ENCODE assay signal across 8 mouse cellular contexts in the genomic region with DNA sequence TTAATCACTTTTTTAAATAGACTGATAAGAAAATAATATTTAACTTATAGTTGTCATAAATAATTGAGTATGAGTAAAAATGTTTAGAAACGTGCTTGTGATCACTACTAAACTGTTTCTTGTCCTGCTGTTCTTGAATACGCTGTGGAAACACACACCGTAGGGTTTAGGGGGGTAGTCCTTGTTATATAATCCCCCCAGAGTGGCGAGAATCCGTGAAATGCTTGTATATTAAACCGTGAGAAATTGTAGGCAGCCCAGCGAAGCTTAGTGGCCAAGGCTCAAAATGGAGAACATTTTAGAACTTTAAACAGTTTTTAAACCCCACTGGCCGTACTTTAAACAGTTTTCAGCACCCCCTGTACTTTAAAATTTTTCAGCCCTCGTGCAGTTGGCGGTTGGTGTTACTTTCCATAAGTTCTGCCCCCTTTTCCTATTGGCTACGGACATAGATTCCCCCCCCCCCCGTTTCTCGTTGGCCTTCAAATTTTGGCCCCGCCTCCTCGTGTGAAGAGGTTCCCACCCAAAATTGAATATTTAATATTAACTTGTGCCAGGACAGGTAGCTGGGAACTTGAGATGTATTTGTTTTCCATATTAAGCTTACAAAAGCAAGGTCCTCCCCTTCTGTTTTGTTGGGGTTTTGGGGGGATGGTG. TPM values are rescaled to one million over a fixed set of nuclear protein-coding genes. Genes with fewer than 3 reads are reported as not detected.
DNase-seq lines count a peak whose midpoint lies in the region; ATAC-seq and TF ChIP-seq lines count a peak whose summit lies in the region.

No protein-coding gene starts in this region.

- TF ChIP-seq CTCF in E14TG2a.4 (conservative IDR thresholded peaks at IDR 0.05; ENCODE audit: low read length), result no peak

- H3K4me2 ChIP-seq in heart, embryonic 15.5 days, result peak overlapping the region; percentile 62
- H3K4me2 ChIP-seq in stomach, embryonic 16.5 days (ENCODE audit: low read depth, low read length), result peak overlapping the region; percentile 60

- ATAC-seq in heart, embryonic 15.5 days (replicated peaks; ENCODE audit: insufficient number of reproducible peaks, insufficient read depth, low FRiP score, low read depth), result peak; percentile 62; the same call in 1 of the 2 replicates
- peak; percentile 71 for ATAC-seq in stomach, embryonic 16.5 days (ENCODE audit: insufficient read depth, low FRiP score)

- no peak overlapping the region for H3K9ac ChIP-seq in heart, embryonic 15.5 days
- H3K9ac ChIP-seq in stomach, embryonic 16.5 days (ENCODE audit: low read length), result no peak overlapping the region

- DNase-seq in T-cell, adult 2 months (ENCODE audit: low spot score), result peak; percentile 40
- DNase-seq in embryo, embryonic 11.5 days (ENCODE audit: low read depth, low spot score), result peak; percentile 17
- peak; percentile 72 to 79 for DNase-seq in kidney, postnatal 25 days
- no peak for DNase-seq in frontal cortex, adult 2 months (ENCODE audit: extremely low spot score in 1 of 2, low spot score in 1 of 2)

- peak overlapping the region; percentile 89 for H3K27ac ChIP-seq in heart, embryonic 15.5 days
- H3K27ac ChIP-seq in stomach, embryonic 16.5 days (ENCODE audit: low read length), result peak overlapping the region; percentile 93

- H3K27me3 ChIP-seq in E14TG2a.4 (ENCODE audit: insufficient read depth, low read length), result no peaks in the 10 kb centered on the region
- H3K27me3 ChIP-seq in heart, embryonic 15.5 days, result no peaks in the 10 kb centered on the region
- H3K27me3 ChIP-seq in megakaryocyte, embryonic 14.5 days (replicated peaks), result no peaks in the 10 kb centered on the region
- H3K27me3 ChIP-seq in stomach, embryonic 16.5 days (ENCODE audit: control insufficient read depth, insufficient read depth, low read length), result no peaks in the 10 kb centered on the region

- WGBS in heart, embryonic 15.5 days, result 19% methylated on average over 15 of the region's 15 CpGs
- WGBS in stomach, embryonic 16.5 days, result 18% methylated on average over 15 of the region's 15 CpGs

- no peaks in the 10 kb centered on the region for H3K4me1 ChIP-seq in E14TG2a.4 (replicated peaks; ENCODE audit: low read depth, low read length)
- H3K4me1 ChIP-seq in heart, embryonic 15.5 days (replicated peaks), result no peaks in the 10 kb centered on the region
- H3K4me1 ChIP-seq in megakaryocyte, embryonic 14.5 days, result no peaks in the 10 kb centered on the region
- no peaks in the 10 kb centered on the region for H3K4me1 ChIP-seq in stomach, embryonic 16.5 days (ENCODE audit: control insufficient read depth, insufficient read depth, low read length)

- peak overlapping the region; percentile 79 for H3K4me3 ChIP-seq in E14TG2a.4 (replicated peaks; ENCODE audit: low read length)
- H3K4me3 ChIP-seq in heart, embryonic 15.5 days, result peak overlapping the region; percentile 61
- H3K4me3 ChIP-seq in megakaryocyte, embryonic 14.5 days (replicated peaks), result peak overlapping the region; percentile 91
- peak overlapping the region; percentile 61 for H3K4me3 ChIP-seq in stomach, embryonic 16.5 days (replicated peaks; ENCODE audit: low read length)

- H3K36me3 ChIP-seq in E14TG2a.4 (ENCODE audit: insufficient read depth, low read length), result no peaks in the 10 kb centered on the region
- no peaks in the 10 kb centered on the region for H3K36me3 ChIP-seq in heart, embryonic 15.5 days
- H3K36me3 ChIP-seq in megakaryocyte, embryonic 14.5 days (replicated peaks; ENCODE audit: low read length), result no peaks in the 10 kb centered on the region
- H3K36me3 ChIP-seq in stomach, embryonic 16.5 days (ENCODE audit: control insufficient read depth, insufficient read depth, low read length), result no peaks in the 10 kb centered on the region

- H3K9me3 ChIP-seq in E14TG2a.4 (ENCODE audit: low read length), result no peaks in the 10 kb centered on the region
- no peaks in the 10 kb centered on the region for H3K9me3 ChIP-seq in heart, embryonic 15.5 days (replicated peaks)
- no peaks in the 10 kb centered on the region for H3K9me3 ChIP-seq in megakaryocyte, embryonic 14.5 days
- H3K9me3 ChIP-seq in stomach, embryonic 16.5 days (replicated peaks; ENCODE audit: control insufficient read depth, low read length), result no peaks in the 10 kb centered on the region

RNA-seq across cellular contexts. Expression of a gene that starts 1.0 kb away (rescaled TPM):
- 10.1 and 10.4 TPM in 2 replicates for polyA plus RNA-seq in heart, embryonic 15.5 days (2015; fragmentation: Nextera tagmentation; extraction: Ambion mirVana)
- not detected in 2 replicates for polyA plus RNA-seq in megakaryocyte, embryonic 14.5 days (2012; ENCODE audit: insufficient read depth, low replicate concordance)
- 23.7 and 25.7 TPM in 2 replicates for polyA plus RNA-seq in stomach, embryonic 16.5 days (2015; fragmentation: Nextera tagmentation; extraction: Ambion mirVana)
- 21.1 and 22.0 TPM in 2 replicates for polyA plus RNA-seq in frontal cortex, adult 2 months (2012; rRNA removed)

RNA-seq across cellular contexts. Expression of a gene that starts 30.8 kb away (rescaled TPM):
- not detected in 2 replicates for polyA plus RNA-seq in heart, embryonic 15.5 days (2015; fragmentation: Nextera tagmentation; extraction: Ambion mirVana)
- not detected in 2 replicates for polyA plus RNA-seq in megakaryocyte, embryonic 14.5 days (2012; ENCODE audit: insufficient read depth, low replicate concordance)
- 0.03 and 0.05 TPM in 2 replicates for polyA plus RNA-seq in stomach, embryonic 16.5 days (2015; fragmentation: Nextera tagmentation; extraction: Ambion mirVana)
- 0.34 and 0.56 TPM in 2 replicates for polyA plus RNA-seq in frontal cortex, adult 2 months (2012; rRNA removed)

Comparison
In these comparisons a context has a peak if more than half of its experiments do, and no peak if none do; other contexts are left out.
1. DNase-seq: peak in T-cell, adult 2 months (single experiment), embryo, embryonic 11.5 days (single experiment) and kidney, postnatal 25 days (2 of 2); none in frontal cortex, adult 2 months (0 of 2).
2. RNA of a gene that starts 1.0 kb away (polyA plus RNA-seq): 23.7 to 25.7 TPM in stomach, embryonic 16.5 days, 21.1 to 22.0 TPM in frontal cortex, adult 2 months and 10.1 to 10.4 TPM in heart, embryonic 15.5 days; not detected in megakaryocyte, embryonic 14.5 days; every median in the first group is over 10 times any median in the second.
3. Peak in every context shown above with its lines, with median percentiles within 50 percentile points of each other: H3K4me3 ChIP-seq.